Mouse (Mus musculus): ENCODE measurements around the gene Znhit2. TPM values are rescaled to one million over a fixed set of nuclear protein-coding genes. Genes with fewer than 3 reads are reported as not detected.

The Znhit2 gene
- total RNA-seq (2023): 10.9 TPM

DNA sequence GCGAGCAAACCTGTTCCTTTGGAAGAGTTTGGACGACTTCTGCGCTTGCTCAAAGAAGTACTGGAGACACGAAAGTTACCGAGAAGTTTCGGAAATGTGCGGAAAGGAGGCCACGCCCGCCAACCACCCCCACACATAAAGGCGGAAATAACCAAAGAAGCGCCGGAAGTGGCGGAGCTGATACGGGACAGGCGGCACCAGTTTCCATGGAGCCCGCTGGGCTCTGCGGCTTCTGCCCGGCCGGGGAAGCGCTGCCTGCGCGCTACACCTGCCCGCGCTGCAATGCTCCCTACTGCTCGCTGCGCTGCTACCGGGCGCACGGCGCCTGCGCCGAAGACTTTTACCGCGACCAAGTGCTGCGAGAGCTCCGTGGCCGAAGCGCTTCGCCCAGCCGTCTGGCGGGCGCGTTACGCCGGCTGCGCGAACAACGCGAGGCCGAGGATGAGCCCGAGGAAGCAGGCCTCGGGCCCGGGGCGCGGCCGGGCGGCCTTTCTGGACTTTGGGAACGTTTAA, at the start of gene Znhit2:
Gene Znhit2 (plus strand): TSS at position 172 of the 513 bp plus-strand sequence.

DNA sequence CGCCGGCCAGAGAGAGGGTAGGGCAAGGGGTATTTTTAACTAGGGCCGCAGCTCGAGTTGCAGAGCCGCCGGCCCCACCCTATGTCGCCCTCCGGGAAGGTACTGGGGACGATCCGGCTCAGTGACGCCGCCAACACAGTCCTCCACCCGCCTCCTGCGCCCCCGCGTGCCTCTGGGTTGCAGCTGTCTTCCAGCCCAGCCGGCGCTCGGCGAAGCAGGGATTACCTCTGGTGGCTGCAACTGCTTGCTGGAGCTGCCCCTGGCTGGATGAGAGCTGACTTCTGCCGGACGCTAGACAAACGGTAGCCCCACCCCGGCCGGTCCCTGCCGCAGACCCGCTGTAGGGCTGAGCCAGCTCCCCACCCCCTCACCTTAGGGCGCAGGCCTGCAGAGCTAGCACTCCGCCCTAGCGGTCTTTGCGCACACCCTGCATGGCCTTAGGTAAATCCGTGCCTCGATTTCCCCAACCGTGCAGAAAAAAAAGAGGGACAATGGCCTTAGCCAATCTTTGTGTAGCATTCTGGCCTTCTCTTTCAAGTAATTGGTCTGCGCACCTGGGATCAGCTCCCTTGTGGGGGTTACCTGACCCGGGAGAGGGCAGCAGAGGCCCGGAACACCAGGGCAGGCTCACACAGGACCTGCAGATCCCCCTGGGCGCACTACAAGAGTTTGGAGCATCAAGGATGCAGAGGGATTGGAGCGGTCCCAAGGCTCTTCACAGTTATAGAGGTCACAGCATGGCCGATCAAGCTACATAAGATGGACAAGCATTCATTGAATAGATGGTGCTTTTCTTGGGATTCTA, 45.3 kb upstream of the Znhit2 start, which contains the start of gene Capn1:
Gene Capn1 (minus strand): TSS at position 387 of the 805 bp plus-strand sequence.

DNA sequence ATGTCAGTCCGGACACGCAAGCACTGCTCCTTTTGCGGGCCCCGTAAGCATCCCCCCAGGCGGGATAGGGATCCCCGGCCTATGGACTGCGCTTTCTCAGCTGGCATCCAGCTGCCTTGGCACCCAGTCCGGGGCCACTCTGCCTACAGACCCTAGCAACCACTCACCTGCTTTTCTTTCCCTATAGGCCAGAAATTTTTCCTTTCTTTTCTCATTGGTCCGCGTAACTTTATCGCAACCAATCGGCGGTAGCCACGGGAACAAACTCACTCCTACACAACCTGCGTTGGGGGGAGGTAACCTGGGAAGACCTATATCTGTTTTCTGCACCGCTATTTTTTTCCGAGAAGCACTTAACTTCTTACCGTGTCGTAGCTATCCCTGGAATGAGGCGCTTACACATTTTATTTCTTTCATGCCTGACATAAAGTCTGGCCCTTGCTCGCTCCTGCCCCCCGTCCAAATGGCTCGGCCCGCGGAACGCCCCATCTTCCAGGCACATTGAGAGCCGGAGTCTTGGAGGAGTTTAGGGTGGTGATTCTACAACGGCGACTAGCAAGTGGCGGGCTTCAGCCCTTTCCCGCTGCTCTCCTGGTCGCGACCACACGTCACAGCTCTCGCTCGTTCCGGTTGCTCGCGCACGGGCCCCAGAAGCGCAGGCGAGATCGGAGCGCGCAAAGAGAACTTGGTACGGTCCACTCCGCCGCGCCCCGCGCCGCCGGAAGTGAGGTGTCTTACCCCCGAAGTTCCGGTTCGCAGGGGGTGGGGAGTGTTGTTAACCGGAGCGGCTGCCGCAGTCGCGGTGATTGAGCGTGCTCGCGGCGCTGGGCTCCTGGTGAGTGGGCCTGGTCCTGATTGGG, 14.5 kb upstream of the Znhit2 start, which contains the start of gene Syvn1:
Gene Syvn1 (plus strand): TSS at position 283 of the 860 bp plus-strand sequence.

DNA sequence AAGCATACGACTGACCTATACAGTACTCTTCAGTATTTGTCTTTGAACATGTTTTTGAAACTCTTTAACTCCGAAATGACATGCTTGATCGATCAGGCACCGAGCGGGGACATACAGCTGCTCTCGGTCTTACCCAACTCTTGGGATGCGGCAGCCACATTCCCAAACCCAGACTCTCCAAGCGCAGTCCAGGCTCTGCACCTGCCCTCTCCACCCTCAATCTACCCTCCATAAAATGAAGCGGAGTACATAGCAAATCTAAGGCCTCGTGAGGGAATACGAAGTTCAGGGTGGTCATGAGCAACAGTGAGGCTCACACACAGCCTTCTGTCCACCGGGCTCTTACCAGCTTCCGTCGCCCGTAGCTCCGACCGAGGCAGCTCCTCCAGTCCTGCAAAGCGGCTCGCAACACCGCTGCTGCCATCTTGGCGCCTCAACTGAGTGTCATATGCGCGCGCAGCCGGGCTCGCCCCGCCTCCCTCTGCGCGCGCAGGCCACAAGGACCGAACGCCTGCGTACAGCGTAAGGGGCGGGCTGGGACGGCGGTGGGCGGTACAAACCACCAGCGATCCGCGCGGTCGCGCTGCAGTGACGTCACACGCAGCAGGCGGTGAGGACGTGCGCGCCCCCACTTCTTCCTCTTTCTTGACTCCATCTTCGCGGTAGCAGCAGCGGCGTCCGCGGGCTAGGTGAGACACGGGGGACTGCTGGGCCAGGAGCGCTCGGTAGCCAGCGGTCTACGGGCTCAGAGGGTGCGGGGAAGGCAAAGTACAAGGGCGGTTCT, 3.5 kb upstream of the Znhit2 start, which contains the start of the genes Mrpl49 and Fau:
Gene Mrpl49 (minus strand): TSS at position 473 of the 784 bp plus-strand sequence.
Gene Fau (plus strand): TSS at position 532 of the 784 bp plus-strand sequence.

DNA sequence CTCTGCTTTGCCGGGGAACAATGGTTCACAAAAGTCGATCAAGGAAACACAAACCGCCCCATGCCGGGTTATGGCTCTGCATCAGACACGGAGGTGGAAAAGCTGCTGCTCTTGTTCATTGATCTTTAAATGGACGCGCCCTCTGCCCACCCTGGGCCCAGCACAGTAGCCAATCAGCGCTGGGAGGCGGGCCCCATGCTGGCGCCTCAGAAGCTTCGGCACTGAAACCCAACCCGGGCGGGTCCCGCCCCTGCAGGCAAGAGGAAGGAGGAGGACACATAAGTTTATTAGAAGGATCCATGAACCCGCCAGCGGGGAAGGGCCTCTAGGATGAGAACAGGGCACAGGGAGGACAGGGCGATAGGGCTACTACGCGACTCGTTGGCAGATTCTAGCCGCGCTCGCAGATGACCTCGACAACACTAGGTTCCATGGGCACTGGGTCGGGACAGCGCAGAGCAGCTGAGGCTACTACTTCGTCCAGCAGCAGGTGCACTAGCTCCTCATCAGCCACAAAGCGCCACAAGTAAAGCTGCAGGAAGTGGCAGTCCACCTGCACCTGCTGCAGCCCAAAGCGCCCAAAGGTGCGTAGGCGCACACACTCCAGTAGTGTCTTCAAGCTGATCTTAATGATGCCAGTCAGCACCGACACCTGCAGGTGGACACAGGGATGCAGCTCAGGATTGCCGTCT, 6.9 kb downstream of the Znhit2 start, which contains the start of gene Tm7sf2:
Gene Tm7sf2 (minus strand): TSS at position 650 of the 692 bp plus-strand sequence.

DNA sequence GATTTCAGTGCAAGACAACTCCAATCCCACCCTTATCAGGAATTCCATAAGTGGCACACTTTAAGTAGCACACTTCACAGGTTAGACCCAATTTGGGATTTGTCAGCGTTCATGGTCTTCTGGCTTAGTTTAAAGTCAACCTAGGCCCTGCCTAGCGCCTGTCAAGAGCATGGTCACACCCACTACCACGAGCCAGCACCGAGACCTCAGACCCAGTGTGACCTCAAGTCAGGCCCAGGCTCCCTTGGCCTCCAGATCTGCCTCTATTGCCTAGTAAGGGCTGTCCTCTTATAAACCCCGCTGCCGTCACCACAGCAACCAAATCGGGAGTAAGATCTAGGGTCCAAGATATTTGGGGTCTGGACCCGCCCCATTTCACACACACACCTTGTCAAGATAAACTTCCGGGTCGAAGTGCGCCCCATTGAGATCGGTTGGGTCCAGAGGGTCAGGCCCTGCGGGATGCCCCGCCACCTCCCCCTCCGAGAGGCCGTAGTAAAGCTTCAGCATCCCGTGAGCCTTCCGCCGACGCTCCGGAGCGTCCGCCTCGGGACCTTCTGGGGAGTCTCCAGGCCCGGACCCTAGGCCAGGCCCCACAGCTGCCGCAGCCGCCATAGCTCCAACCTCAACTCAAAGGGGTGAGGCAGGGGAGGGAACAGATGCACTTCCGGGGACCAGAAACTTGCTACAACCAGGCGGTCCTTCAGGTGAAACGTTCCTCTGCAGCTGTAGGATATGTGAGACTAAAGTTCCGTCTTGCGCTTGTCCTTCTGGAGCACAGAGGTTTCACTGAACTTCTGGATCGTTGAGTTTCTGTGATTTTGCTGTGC, 15.8 kb downstream of the Znhit2 start, which contains the start of gene Vps51:
Gene Vps51 (minus strand): TSS at position 668 of the 830 bp plus-strand sequence.

DNA sequence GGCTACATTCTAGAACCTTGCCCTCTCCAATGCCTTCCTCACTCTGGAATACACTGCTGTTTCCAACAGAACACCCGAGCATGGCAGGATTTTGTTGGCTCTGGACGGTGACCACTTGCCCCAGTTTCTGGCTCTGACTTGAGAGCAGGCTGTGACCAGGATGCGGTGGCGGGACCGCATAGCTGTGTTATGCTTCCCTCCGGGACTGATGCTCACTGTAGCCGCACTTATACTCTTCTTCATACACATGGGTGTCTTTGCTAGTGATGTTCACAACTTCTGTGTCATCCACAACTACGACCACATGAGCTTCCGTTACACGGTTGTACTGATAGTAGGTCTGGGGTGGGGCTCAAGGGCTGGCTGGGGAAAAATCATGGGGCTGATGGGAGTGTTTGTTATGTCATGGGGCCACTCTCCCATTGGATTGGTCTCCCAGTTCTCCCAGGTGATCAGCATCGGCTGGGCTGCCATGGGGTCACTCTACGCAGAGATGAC, 19.0 kb downstream of the Znhit2 start, which contains the start of gene Tmem262:
Gene Tmem262 (plus strand): TSS at position 51 of the 498 bp plus-strand sequence.

DNA sequence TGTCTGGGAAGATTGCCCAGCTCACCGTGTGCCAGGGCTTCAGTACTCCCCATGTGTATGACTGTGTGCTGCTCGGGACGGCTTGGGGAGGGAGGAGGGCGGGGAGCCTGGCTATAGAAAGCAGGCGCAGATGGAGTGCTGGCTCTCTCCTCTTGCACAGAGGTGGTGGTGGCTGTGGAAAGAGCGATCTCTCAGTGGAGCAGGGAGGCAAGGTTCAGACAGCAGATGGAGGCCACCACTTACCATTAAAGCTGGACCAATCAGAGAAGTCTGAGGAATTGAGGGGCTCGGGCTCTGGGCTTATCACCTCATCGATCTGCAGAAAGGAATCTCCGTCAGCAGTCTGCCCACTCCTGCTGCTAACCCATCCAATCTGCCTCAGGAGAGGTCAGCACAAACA, 21.2 kb downstream of the Znhit2 start, which contains the start of gene Gm28374:
Gene Gm28374 (minus strand): TSS at position 101 of the 400 bp plus-strand sequence.

DNA sequence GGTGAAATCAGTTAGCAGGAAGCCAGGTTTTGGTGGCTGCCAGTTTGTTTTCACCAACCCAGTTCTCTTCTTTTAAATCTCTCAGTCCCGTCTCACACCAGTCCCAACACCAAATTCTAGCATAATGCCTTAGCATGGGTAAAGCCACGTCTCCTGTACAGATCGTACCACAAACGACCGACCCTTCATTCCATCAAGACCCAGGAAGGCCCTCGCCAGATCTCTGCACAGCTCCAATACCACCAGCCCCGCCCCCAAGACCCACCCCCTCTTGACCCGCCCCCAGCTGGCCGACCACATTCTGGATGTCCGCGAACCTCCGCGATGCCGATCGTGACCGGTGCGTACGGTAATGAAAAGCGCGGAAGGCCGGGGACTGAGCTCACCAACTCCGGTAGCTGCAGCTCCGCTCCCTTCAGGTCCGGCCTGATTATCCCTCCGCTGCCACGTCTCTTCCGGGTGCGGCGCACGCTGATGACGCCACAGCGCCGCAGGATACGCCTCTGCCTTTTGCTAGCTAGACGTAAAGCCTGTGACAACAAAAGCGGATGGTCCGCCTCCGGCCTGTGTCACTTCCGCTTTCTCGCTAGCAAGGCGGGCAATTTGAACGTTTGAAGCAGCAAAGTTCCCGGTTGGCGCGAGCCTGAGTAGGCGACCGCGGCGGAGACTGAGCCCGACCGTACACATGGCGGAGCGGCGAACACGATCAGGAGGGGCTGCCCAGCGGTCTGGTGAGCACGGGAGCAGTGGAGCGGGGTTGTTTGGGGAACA, 23.7 kb downstream of the Znhit2 start, which contains the start of the genes Zfpl1 and Cdca5:
Gene Zfpl1 (minus strand): TSS at position 479 of the 771 bp plus-strand sequence.
Gene Cdca5 (plus strand): TSS at position 506 of the 771 bp plus-strand sequence.

DNA sequence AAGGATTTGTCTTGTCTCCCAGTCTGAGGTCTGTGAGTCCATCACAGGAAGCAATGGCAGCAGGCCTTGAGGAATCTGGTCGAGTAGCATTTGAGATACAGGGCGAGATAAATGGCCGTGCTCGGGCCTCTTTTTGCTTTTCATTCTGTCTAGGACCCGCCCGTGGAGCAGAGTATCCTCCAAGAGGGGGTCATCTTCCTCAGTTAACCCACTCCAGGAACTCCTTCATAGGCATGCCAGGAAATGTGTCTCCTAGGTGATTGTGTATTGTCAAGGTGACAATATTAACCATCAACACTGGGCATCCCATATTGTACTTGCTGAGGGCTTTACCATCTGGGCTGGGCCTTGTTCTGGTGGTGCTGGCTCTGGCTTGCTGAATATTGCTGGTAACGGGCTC, 33.1 kb downstream of the Znhit2 start, which contains the start of gene AC131692.1:
Gene AC131692.1 (plus strand): TSS at position 301 of the 400 bp plus-strand sequence.

DNA sequence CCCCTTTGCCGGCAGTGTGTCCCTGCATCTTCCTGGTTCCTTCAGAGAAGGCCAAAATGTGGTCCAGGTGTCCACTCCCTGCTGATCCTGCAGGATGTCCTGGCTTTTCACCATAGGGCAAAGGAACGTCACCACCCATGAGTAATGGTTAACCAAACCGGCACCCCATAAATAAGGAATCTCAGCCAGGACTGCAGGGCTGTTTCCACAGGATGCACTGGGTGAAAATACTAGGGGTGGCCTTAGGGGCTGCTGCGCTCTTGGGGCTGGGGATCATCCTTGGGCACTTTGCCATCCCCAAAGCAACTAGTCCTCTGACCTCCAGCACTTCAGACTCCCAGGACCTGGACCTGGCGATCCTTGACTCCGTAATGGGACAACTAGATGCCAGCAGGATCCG, 44.6 kb downstream of the Znhit2 start, which contains the start of gene Naaladl1:
Gene Naaladl1 (plus strand): TSS at position 197 of the 400 bp plus-strand sequence.

Other genes starting within 250 kb of the Znhit2 start
- gene Frmd8, start 185.9 kb upstream of the Znhit2 start, total RNA-seq (2023): 127 TPM
- gene Slc25a45, start 183.4 kb upstream of the Znhit2 start, total RNA-seq (2023): 27.0 TPM
- gene Tigd3, start 167.0 kb upstream of the Znhit2 start, total RNA-seq (2023): 2.3 TPM
- gene Dpf2, start 148.2 kb upstream of the Znhit2 start, total RNA-seq (2023): 116 TPM
- gene Cdc42ep2, start 136.4 kb upstream of the Znhit2 start, total RNA-seq (2023): 0.59 TPM
- 53.3 TPM for gene Pola2, start 97.0 kb upstream of the Znhit2 start, total RNA-seq (2023)
- gene Slc22a20, start 75.0 kb upstream of the Znhit2 start, total RNA-seq (2023): not detected
- gene Capn1, start 45.3 kb upstream of the Znhit2 start, total RNA-seq (2023): 109 TPM
- 59.7 TPM for gene Syvn1, start 14.6 kb upstream of the Znhit2 start, total RNA-seq (2023)
- 18.5 TPM for gene Mrpl49, start 3.4 kb upstream of the Znhit2 start, total RNA-seq (2023)
- 3,209 TPM for gene Fau, start 3.3 kb upstream of the Znhit2 start, total RNA-seq (2023)
- 17.4 TPM for gene Tm7sf2, start 7.2 kb downstream of the Znhit2 start, total RNA-seq (2023)
- 112 TPM for gene Vps51, start 16.0 kb downstream of the Znhit2 start, total RNA-seq (2023)
- not detected for gene Tmem262, start 18.8 kb downstream of the Znhit2 start, total RNA-seq (2023)
- not detected for gene Gm28374, start 21.1 kb downstream of the Znhit2 start, total RNA-seq (2023)
- gene Zfpl1, start 23.8 kb downstream of the Znhit2 start, total RNA-seq (2023): 58.2 TPM
- gene Cdca5, start 23.8 kb downstream of the Znhit2 start, total RNA-seq (2023): 0.91 TPM
- gene AC131692.1, start 33.2 kb downstream of the Znhit2 start, total RNA-seq (2023): not detected
- not detected for gene Naaladl1, start 44.6 kb downstream of the Znhit2 start, total RNA-seq (2023)
- gene Sac3d1, start 57.5 kb downstream of the Znhit2 start, total RNA-seq (2023): 5.0 TPM
- 27.8 TPM for gene Snx15, start 67.1 kb downstream of the Znhit2 start, total RNA-seq (2023)
- 0.41 TPM for gene Batf2, start 79.8 kb downstream of the Znhit2 start, total RNA-seq (2023)
- gene Arl2, start 80.4 kb downstream of the Znhit2 start, total RNA-seq (2023): 20.1 TPM
- not detected for gene Majin, start 123.2 kb downstream of the Znhit2 start, total RNA-seq (2023)
- gene Gpha2, start 165.2 kb downstream of the Znhit2 start, total RNA-seq (2023): not detected
- 17.5 TPM for gene Ppp2r5b, start 174.7 kb downstream of the Znhit2 start, total RNA-seq (2023)
- 229 TPM for gene Atg2a, start 180.5 kb downstream of the Znhit2 start, total RNA-seq (2023)
- 37.0 TPM for gene Ehd1, start 215.5 kb downstream of the Znhit2 start, total RNA-seq (2023)
- 4.9 TPM for gene Cdc42bpg, start 245.3 kb downstream of the Znhit2 start, total RNA-seq (2023)